Mouse (Mus musculus): ENCODE measurements around the gene Hemk1. TPM values are rescaled to one million over a fixed set of nuclear protein-coding genes. Genes with fewer than 3 reads are reported as not detected.

The Hemk1 gene
- total and polyA plus RNA-seq, 2 experiments from 2014 or later = 12.9 to 14.2 TPM

DNA sequence AAGGTAGTCTGAATTCAATTTTAAA lies 42.3 kb downstream of the Hemk1 start, which contains the start of gene Cish:
TSS of gene Cish (plus strand) at position 11 of the 25 bp plus-strand sequence.
- TF ChIP-seq CTCF (IDR thresholded peaks at IDR 0.05; ENCODE audit: low read depth) = no peak
- Histone ChIP-seq H3K4me3 (ENCODE audit: low read depth, low read length) (peak within 1 kb of the TSS; percentile 66), H3K4me1 (ENCODE audit: insufficient read depth) (peaks cover 16% of the 10 kb centered on the region), H3K4me2 (ENCODE audit: low read depth) (peak within 1 kb of the TSS; percentile 72), H3K27ac (ENCODE audit: low read depth, low read length) (peak within 1 kb of the TSS; percentile 45; the same call in 1 of the 2 replicates), H3K36me3 (ENCODE audit: insufficient read depth) (peaks cover 1% of the 10 kb centered on the region; the same call in 1 of the 2 replicates), H3K9me3 (ENCODE audit: low read length) (no peaks in the 10 kb centered on the region), H3K27me3 (ENCODE audit: insufficient read depth, low read length) (no peaks in the 10 kb centered on the region), H3K9ac (peak within 1 kb of the TSS; percentile 52)
- ATAC-seq = no peak
- DNase-seq = no peak

DNA sequence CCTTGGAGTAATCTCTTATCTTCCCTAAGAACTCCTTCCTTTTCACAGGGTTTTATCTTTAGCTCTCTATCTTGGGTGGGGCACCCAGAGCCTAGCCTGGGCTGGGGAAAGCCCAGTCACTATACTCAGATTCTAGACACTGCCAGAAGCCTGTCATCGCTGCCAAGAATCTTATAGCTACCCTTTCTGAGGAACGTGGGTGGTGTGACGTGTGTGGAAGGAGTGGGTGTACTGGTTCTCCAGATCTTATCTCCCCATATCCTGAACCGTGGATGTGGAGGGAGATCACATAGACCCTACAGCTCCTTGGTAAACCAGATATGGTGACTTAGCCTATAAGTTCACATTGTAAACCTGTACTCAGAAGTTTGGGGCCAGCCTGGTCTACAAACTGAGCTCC lies 42.5 kb downstream of the Hemk1 start:
- Histone ChIP-seq H3K9ac (no peak overlapping the region), H3K27ac (ENCODE audit: low read depth, low read length) (no peak overlapping the region), H3K27me3 (ENCODE audit: insufficient read depth, low read length) (no peaks in the 10 kb centered on the region), H3K9me3 (ENCODE audit: low read length) (no peaks in the 10 kb centered on the region), H3K36me3 (ENCODE audit: insufficient read depth) (no peaks in the 10 kb centered on the region), H3K4me3 (ENCODE audit: low read depth, low read length) (no peak overlapping the region), H3K4me1 (ENCODE audit: insufficient read depth) (peaks cover 16% of the 10 kb centered on the region), H3K4me2 (ENCODE audit: low read depth) (no peak overlapping the region)
- DNase-seq (no peak), ATAC-seq (no peak)
- no peak for TF ChIP-seq CTCF (IDR thresholded peaks at IDR 0.05; ENCODE audit: low read depth)
- WGBS = 75% methylated on average over 4 of the region's 4 CpGs

DNA sequence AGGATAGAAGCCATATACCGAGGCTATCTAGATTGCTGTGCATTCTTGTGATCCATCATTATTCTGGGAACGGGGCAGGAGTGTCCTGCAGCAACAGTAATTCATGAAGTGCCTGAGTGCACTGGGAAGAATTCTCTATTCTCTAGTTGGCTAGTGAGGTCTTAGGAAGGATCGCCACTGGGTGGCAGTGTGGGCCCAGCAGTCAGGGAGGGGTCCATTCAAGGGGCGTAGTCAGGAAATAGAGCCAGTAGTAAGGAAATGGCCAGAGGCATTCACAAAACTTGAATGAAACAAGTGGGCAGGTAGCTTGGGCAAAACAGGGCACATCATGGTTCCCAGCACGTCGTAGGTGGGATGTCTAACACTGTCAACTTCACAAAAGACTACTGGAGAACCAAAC lies 43.9 kb downstream of the Hemk1 start:
- Histone ChIP-seq H3K9me3 (ENCODE audit: low read length) (no peaks in the 10 kb centered on the region), H3K27me3 (ENCODE audit: insufficient read depth, low read length) (0 out of 2 replicates have a peak, but pooled peaks cover 4% of the 10 kb centered on the region), H3K4me3 (ENCODE audit: low read depth, low read length) (no peak overlapping the region), H3K4me2 (ENCODE audit: low read depth) (no peak overlapping the region), H3K36me3 (ENCODE audit: insufficient read depth) (no peaks in the 10 kb centered on the region), H3K27ac (ENCODE audit: low read depth, low read length) (no peak overlapping the region), H3K4me1 (ENCODE audit: insufficient read depth) (peaks cover 16% of the 10 kb centered on the region), H3K9ac (no peak overlapping the region)
- WGBS = 7% methylated on average over 6 of the region's 6 CpGs
- ATAC-seq (no peak), DNase-seq (peak; percentile 70)
- peak; percentile 85 for TF ChIP-seq CTCF (IDR thresholded peaks at IDR 0.05; ENCODE audit: low read depth)

DNA sequence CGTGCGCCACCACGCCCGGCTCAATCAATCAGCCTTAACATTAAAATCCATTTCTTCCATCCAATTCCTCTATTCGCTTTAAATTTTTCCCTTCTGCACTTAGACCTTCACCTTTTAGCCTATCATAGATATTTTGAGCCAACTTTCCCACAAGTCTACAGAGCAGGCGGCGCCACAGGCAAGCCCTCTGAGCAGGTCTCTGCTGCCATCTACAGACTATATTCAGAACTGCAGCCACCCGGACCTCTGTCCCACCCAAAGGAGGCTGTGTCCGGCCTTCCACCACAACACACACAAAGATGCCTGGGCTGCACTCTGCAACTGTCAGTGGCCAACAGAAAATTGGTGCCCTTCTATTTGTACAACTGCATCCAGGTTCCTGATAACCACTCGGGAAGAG lies 47.3 kb downstream of the Hemk1 start:
- peak; percentile 85 for DNase-seq
- Histone ChIP-seq H3K4me2 (ENCODE audit: low read depth) (no peak overlapping the region), H3K4me1 (ENCODE audit: insufficient read depth) (0 out of 2 replicates have a peak, but pooled peaks cover under 1% of the 10 kb centered on the region), H3K9ac (no peak overlapping the region), H3K27me3 (ENCODE audit: insufficient read depth, low read length) (0 out of 2 replicates have a peak, but pooled peaks cover 4% of the 10 kb centered on the region), H3K9me3 (ENCODE audit: low read length) (no peaks in the 10 kb centered on the region), H3K27ac (ENCODE audit: low read depth, low read length) (no peak overlapping the region), H3K4me3 (ENCODE audit: low read depth, low read length) (no peak overlapping the region), H3K36me3 (ENCODE audit: insufficient read depth) (no peaks in the 10 kb centered on the region)
- peak; percentile 72 for ATAC-seq
- 28% methylated on average over 10 of the region's 10 CpGs for WGBS
- TF ChIP-seq CTCF (IDR thresholded peaks at IDR 0.05; ENCODE audit: low read depth) = peak; percentile 98

DNA sequence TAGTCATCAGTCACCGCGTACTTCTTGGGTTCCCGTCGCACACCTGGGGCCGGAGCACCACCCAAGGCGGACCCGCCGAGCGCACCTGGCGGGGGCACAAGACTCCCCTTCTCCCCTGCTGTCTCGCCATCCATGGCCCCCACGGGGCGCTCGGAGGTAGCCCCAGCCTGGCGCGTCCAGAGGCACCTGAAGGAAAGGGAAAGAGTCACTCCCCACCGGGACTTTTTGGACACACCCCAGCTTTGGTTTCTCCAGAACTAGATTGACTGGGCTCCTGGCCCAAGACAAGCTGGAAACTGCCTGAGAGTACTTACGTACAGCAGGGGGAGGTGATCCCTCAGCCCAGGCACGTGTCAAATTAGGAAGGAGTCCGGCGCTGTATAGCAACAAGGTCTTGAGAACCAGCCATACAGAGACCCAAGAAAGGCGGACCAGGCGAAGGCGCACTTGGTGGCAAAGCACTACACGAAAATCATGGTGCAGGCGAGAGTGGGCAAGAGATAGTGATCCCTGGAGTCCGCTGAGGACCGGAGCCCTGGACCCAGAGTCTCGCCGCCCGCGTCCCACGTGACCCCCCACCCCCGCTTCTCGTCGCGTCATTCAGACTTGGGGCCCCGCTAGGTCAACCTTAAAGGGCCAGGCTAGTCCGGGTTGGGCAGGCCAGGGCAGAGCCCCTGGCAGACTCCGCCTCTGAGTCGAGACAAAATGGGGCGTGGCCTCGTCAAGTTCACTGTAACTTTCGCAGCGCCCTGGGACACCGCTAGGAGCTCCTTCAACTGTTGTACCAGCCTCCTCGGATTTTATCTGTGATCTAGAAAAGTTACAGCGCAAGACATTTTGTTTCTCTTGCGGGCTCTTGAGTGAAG lies 48.7 kb downstream of the Hemk1 start, which contains the start of gene Mapkapk3:
TSS of gene Mapkapk3 (minus strand) at position 667 of the 866 bp plus-strand sequence.
- Histone ChIP-seq H3K27ac (ENCODE audit: low read depth, low read length) (no peak within 1 kb of the TSS), H3K4me1 (ENCODE audit: insufficient read depth) (no peaks in the 10 kb centered on the region), H3K27me3 (ENCODE audit: insufficient read depth, low read length) (0 out of 2 replicates have a peak, but pooled peaks cover 4% of the 10 kb centered on the region), H3K9ac (no peak within 1 kb of the TSS), H3K36me3 (ENCODE audit: insufficient read depth) (no peaks in the 10 kb centered on the region), H3K4me3 (ENCODE audit: low read depth, low read length) (peak within 1 kb of the TSS; percentile 24), H3K9me3 (ENCODE audit: low read length) (no peaks in the 10 kb centered on the region), H3K4me2 (ENCODE audit: low read depth) (peak within 1 kb of the TSS; percentile 61)
- WGBS = 1% methylated on average over 49 of the region's 49 CpGs
- DNase-seq = peak; percentile 44
- peak; percentile 16 for TF ChIP-seq CTCF (IDR thresholded peaks at IDR 0.05; ENCODE audit: low read depth)
- peak; percentile 69 for ATAC-seq

DNA sequence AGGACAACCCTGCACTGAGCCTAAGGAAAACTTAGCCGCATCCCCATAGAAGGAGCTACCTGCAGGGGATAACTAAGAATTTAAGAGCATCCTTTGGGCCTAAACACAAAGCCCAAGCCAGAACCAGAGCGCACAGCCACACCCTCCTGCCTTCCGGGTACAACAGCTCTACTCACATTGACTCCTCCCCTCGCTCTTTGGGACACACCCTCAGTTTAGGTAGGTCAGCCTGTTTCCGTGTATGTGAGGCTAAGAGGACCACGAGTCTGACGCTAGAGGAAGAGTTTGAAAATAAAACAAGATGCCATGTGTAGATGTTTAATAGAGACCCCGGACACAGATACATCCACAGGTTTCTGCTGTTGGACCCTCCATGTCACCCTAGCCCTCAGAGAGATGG lies 49.4 kb downstream of the Hemk1 start:
- Histone ChIP-seq H3K27me3 (ENCODE audit: insufficient read depth, low read length) (0 out of 2 replicates have a peak, but pooled peaks cover 4% of the 10 kb centered on the region), H3K9me3 (ENCODE audit: low read length) (no peaks in the 10 kb centered on the region), H3K9ac (no peak overlapping the region), H3K4me3 (ENCODE audit: low read depth, low read length) (no peak overlapping the region), H3K27ac (ENCODE audit: low read depth, low read length) (no peak overlapping the region), H3K36me3 (ENCODE audit: insufficient read depth) (no peaks in the 10 kb centered on the region), H3K4me2 (ENCODE audit: low read depth) (peak overlapping the region; percentile 61), H3K4me1 (ENCODE audit: insufficient read depth) (no peaks in the 10 kb centered on the region)
- 30% methylated on average over 8 of the region's 8 CpGs for WGBS
- ATAC-seq (no peak), DNase-seq (no peak)
- TF ChIP-seq CTCF (IDR thresholded peaks at IDR 0.05; ENCODE audit: low read depth) = no peak

DNA sequence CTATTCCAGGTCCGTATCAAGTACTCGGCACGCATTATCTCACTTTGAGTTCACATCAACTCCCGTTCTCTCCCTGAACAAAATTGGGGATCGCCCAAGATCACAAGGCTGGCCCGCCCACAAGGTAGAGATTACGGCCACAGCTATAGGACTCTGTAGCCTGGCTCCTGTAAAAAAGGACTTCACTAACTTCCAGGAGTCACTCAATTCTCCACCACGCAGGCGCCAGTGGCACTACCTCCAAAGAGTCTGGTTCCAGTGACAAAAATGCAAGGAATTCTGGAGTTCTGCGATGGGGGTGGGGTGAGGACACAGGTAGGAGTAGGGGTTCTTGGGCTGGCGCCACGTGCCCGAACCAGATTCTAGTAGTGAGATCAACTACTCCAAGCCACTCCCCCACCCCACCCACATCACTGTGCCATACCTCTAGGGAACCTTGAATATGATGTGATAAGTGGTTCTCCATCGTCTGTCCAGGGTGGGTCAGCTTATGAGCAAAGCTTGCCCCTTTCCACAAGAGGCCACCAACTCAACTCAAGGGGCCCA lies 50.0 kb downstream of the Hemk1 start:
- Histone ChIP-seq H3K4me1 (ENCODE audit: insufficient read depth) (no peaks in the 10 kb centered on the region), H3K36me3 (ENCODE audit: insufficient read depth) (no peaks in the 10 kb centered on the region), H3K9me3 (ENCODE audit: low read length) (no peaks in the 10 kb centered on the region), H3K27me3 (ENCODE audit: insufficient read depth, low read length) (0 out of 2 replicates have a peak, but pooled peaks cover 4% of the 10 kb centered on the region), H3K9ac (no peak overlapping the region), H3K4me2 (ENCODE audit: low read depth) (no peak overlapping the region), H3K4me3 (ENCODE audit: low read depth, low read length) (no peak overlapping the region), H3K27ac (ENCODE audit: low read depth, low read length) (no peak overlapping the region)
- TF ChIP-seq CTCF (IDR thresholded peaks at IDR 0.05; ENCODE audit: low read depth) = no peak
- no peak for ATAC-seq
- no peak for DNase-seq
- WGBS = 95% methylated on average over 14 of the region's 14 CpGs
